Mouse (Mus musculus) urinary bladder, adult 18-20 months (tissue): ENCODE data around the gene Rara.
"Not testable (repeated sequence)": the region's sequence is repeated elsewhere in the genome, so short reads cannot be mapped to it uniquely, and the experiment has no call there.

ENCODE experiments used
- DNase-seq, 2 experiments: peaks; one replicate each; pipeline ENCODE4 v3.0.0; 2022; ENCODE audit warnings: low spot score in 2 of 2, mixed read lengths in 2 of 2

Gene Rara

DNA sequence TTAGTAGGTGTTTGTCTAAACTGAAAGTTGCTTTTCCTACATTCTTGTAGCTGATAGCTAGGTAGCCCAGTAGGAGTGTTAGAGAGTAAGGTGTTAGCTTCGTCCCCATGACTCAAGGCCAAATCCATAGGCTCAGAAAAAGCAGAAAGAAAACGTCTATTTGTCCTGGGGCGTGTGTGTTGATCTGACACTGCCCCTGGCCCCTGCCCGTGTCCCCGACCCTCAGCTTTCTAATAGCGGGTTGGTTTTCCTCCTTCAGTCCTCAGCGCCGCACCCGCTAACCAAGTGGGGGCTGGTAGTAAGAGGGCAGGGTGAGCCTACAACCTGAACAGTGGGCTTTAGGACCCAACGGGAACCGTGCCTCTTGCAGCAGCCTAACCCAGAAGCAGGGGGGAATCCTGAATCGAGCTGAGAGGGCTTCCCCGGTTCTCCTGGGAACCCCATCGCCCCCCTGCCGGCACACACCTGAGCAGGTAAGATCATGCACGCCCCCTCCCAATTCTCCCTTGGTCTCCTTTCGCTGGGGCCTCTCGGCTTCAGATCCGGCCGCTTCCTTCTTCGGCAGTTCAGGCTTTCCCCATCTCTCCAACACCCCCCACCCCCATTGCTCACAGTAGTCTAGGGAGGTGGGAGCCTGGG lies at the start of gene Rara:
Gene Rara, plus strand, starts transcription at position 381 of the 639 bp plus-strand sequence.
- no peak for DNase-seq

DNA sequence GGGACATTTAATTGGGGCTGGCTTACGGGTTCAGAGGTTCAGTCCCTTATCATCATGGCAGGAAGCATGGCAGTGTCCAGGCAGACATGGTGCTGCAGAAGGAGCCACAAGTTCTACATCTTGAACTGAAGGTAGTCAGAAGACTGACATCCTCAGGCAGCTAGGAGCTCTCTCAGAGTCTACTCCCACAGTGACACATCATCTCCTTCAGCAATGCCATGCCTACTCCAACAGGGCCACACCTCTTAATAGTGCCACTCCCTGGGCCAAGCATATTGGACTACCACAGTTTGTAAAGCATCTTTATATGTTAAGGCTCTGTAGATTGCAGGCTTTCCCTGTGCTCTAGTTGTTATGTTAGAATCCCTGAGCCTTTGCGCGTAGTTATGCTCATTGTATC lies 39.9 kb upstream of the Rara start:
- no peak for DNase-seq

DNA sequence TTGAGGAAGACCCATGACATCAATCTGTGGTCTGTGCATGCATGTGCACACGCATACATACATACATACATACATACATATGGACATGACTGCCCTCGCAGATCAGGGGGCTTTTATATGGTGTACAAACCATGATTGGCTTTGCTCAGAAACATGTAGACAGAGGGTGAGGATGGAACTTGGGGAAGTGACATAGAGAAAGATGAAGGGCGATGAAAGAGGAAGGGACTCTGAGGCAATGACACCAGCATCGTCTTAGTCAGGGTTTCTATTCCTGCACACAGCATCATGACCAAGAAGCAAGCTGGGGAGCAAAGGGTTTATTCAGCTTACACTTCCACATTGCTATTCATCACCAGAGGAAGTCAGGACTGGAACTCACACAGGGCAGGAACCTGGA lies 38.5 kb upstream of the Rara start:
- DNase-seq: no peak

DNA sequence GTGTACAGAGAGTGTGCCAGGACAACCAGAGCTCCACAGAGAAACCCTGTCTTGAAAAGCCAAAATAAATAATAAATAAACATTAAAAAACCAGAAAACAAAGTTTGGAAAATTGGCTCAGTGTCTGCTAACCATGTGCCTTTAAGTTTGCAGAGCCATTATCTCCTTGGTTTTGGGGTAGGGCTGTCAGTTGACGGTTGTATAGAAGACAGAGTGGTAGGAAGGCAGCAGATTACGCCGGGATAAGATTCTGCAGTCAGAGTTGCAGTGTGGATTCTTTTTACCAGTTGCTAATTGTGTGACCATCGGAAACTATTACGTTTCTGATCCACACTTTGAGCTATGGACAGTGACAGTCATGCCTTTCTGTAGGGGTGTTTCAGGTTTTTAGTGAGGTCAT lies 37.6 kb upstream of the Rara start:
- no peak for DNase-seq

DNA sequence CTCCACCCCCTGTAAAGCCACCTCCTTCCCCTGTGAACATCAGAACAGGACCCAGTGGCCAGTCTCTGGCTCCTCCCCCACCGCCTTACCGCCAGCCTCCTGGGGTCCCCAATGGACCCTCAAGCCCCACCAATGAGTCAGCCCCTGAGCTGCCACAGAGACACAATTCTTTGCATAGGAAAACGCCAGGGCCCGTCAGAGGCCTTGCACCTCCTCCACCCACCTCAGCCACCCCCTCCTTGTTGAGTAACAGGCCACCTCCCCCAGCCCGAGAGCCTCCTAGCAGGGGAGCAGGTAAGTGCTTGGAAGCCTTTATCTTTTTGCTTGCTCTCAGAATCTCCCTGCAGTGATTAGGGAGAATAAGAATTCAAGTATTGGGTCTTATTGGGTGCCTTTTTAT lies 35.2 kb upstream of the Rara start:
- DNase-seq: no peak

DNA sequence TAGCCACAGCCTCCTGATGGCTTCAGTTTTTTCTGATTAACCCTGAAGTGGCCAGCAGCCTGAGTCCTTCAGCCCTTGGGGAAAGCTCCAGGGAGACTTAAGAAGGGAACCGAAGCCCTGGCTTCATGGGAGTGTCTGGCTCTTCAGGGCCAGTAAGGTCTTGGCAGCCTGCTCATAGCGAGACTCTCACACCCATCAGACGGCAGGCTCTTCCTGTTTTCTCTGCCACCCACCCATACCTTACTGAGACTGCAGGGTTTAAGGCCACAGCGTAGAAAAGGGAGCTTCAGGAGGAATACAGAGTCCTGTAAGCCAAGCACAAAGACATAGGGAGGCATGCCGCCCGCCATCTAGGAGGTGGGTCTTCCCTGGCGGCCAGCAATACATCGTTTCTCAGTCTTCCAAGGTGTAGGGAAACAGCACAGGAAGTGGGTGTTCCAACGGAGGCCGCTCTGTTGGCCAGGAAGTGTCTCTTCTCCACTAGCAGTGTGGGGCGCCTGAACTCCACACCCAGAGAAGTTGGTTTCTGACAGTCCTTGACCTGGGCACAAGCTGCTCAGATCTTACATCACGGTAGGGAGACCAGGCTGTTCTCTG lies 27.0 kb upstream of the Rara start:
- DNase-seq: no peak

DNA sequence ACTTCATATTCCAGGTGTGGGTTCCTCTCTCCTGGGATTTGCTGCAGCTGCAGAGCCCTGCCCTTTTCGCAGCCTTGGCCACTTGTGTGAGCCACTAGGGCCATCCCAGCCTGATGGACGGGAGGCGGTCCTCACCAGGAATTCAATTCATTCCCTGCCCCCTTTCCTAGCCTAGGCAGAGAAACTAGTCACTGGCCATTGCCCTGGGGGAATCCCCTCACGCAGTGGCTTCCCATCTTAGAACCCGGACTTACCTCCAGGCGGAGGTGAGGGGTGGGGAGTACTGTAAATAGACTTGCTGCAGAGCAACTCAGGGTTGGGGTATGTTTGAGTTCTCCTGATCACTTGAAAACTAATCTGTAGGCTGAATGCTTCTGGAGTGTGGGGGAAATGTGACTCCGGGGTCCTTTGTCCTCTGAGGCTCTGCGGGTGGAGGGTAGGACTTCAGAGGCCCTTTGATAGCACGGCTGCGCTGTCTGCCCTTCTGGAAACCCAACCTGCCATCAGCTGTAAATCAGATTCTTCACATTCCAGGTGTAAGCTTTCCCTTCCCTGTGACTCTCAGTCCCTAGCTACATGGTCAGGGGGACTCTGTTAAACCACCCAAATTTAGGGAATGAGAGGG lies 24.9 kb upstream of the Rara start:
- no peak for DNase-seq

DNA sequence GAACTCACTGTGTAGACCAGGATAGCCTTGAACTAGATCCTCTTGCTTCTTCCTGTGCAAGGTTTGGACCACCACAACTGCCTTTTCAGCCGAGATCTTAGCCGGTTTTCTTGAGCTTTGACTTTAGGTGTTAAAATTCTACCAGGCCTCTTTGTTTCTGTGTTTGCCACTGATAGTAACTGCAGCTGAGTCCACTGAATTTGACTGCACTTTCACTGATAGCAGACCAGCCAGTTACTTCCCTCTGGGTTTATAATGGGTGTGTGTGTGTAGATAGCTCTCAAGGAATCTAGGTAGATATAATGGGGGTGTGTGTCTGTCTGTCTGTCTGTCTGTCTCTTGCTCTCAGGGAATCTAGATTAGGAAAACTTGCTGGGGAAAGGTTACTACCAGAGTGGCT lies 23.0 kb upstream of the Rara start:
- DNase-seq: no peak

DNA sequence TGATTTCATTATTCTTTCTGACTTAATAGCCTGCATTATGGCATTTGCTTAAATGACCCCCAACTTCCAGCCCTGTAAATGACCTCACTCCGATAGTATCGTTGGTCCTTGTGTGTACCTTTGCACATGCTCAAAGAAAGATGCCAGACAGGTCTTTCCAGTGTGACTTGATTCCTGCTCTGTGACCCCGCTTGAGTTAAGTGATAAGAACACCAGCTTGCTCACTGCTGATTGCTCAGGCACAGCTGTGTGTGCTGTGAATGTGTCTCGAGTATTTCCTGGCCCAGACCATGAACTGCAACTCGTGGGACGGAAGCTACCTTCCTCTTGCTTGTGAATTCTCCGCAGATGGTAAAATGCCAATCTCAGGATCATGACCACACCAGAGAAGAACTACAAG lies 22.6 kb upstream of the Rara start:
- DNase-seq: peak in 1 of 2 experiments; percentile 65

DNA sequence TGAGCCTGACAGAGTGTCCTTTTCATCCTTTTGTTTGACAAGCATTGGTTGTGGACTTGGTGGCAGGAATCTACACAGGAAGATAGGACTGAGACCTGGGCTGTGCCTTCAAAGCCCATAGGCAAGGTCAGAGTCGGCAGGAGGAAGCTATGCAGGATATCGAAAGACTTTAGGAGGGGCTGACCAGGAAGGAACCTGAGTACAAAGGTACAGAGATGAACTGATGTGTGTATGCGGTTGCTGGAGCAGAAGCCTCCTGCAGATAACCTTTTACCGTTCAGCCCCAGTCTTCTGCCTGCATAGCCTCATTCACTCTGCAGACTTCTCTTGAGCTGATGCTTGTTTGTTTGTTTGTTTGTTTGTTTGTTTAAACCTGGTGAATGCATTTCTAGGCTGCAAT lies 22.0 kb upstream of the Rara start:
- no peak for DNase-seq

DNA sequence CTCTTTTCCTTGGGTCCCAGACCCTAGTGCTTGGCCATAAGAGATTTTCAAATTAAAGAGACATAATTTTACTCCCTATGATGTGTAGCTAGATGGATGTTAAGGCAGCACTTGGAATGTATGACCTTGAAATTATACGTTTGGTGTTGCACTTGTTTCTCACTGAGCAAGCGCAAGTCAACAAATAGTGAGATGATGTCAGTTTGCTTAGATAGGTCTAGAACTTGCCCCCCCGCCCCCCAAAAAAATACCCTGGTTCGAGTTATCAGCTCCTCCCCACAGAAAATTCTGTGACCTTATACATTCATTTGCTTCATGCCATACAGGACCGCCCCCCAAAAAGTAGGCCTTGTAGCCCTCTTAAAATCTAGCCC lies 20.6 kb upstream of the Rara start:
- no peak for DNase-seq

DNA sequence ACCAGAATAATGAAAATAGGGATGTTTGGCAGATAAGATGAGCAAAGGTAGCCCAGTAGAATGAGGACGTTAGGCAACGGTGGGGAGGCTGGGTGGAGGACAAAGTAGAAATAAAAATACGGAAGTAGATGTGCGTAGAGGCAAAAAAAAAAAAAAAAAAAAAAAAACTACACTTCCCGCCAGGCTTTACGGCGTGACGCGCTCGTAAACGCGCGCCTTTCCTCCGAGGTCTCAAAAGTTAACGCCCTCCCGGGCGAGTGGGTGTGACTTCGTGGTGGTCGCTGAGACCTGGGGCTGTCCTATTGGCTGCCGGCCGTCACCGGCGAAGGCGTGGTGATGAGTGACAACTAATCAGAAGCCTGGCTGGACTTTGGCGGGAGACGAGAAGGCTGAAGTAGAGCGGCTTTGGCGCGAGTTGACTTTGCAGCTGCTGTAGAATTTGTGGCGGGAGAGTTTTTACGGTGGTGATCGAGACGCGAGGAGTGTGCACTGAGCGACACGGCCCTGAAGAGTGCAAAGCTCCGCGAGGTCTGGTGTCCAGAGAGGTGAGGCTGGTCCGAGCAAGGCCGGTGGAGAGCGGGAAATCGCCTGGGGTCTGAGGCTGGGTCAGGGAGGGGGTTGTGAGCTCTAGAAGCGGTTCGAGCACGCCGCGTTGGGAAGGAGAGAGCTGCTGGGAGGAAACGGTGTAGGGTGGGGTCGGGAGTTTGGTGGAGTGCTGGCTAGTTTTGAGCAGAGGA lies 20.0 kb upstream of the Rara start, which contains the start of gene Cdc6:
Gene Cdc6, plus strand, starts transcription at position 365 of the 737 bp plus-strand sequence.
- peak; percentile 84 to 96 for DNase-seq

DNA sequence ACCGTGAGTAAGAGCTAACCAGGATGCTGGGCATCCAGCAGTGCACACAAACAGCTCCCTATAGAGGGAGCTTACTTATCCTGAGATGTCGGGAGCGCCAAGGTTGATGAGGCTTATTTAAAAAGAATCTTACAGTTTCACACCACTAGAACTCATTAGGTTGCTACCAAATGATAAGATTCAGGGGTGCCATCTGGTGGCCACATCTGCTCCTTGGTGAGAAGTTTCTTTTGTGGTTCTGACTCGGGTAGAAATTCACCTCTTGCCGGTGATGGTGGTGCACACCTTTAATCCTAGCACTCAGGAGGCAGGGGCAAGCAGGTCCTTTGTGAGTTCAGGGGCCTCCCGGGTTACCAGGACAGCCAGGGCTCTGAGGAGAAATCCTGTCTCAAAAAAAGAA lies 18.0 kb upstream of the Rara start:
- no peak for DNase-seq

DNA sequence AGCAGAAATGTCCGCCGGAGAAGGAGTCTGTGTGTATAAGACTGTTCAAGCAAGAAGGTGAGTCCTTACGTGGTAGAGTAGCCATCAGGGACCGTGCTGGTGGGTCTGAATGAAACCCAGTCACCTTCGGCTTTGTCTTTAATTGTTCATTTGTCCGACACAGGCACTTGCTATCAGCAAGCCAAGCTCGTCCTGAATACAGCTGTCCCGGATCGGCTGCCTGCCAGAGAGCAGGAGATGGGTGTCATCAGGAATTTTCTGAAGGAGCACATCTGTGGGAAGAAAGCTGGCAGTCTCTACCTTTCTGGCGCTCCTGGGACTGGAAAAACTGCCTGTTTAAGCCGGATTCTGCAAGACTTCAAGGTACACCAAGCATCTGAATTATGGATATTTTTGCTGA lies 17.2 kb upstream of the Rara start:
- no peak for DNase-seq

DNA sequence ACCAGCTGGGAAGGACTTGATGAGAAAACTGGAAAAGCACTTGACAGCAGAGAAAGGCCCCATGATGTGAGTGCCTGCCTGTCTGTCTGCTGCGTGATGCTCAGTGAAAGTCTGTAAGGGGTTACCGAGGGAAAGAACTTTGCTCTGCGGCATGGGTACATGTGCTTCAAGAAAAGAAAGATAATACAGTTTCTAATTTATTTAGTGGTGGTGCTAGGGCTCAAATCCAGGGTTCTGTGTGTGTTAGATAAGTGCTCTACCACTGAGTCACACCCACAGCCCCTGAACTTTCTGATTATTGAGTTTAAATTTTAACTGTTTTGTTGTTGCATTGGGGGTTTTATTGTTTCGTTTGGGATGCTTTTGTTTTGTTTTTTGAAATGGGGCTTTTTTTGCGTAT lies 16.1 kb upstream of the Rara start:
- no peak for DNase-seq

DNA sequence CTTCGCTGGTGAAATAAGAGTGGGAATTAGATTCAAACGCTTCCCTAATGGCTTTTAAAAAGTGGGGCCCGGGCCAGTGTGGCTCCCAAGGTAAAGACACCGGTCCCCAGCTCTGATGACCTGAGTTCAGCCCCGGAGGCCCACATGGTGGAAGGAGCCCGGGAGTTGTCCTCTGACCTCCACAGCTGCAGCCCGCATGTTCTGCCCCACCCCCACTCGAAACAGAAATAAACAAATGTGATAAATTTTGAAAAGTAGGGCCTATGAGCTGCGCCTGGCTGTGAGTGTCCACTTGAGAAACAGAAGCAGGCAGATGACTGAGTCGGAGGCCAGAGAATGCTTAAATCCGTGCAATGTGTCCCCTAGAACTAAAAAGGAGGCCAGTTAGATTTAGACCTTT lies 13.4 kb upstream of the Rara start:
- no peak for DNase-seq

DNA sequence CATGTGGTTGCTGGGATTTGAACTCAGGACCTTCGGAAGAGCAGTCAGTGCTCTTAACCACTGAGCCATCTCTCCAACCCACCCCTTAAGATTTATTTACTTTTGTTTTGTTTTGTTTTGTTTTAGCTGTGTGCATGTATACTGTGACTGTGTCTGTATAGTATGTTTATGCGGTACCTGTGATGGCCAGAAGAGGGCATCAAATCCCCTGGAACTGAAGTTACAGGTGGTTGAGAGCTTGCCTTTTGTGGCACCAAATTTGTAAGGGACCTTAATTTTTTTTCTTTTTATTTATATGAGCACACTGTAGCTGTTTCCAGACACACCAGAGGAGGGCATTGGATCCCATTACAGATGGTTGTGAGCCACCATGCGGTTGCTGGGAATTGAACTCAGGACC lies 11.2 kb upstream of the Rara start:
- not testable (repeated sequence) for DNase-seq

DNA sequence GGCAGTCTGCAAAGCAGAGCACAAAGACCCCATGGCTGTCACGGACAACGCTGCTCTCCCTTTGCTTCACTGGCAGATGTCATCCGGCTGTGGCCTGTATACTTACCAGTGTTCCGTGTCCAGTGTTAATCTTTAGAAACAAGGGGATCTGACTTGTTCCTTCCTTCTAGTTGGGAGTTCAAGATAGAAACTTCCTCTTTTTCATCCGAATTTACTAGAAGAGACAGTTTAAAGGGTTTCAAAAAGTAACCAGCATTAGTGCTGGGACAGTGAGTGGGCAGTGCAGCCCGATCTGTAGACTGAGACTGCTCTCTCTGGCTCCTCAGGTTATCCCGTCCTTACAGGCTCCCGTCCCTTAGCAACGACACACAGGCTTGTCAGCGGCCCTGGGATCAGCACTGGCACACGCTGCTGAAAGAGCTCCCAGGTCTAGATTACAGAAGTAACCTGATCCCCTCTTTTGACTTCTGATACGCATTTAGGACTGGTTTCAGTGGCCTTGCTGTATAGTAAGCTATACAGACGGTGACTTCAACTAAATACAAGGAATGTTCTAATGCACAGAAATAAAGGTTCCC lies 10.1 kb upstream of the Rara start:
- no peak for DNase-seq

DNA sequence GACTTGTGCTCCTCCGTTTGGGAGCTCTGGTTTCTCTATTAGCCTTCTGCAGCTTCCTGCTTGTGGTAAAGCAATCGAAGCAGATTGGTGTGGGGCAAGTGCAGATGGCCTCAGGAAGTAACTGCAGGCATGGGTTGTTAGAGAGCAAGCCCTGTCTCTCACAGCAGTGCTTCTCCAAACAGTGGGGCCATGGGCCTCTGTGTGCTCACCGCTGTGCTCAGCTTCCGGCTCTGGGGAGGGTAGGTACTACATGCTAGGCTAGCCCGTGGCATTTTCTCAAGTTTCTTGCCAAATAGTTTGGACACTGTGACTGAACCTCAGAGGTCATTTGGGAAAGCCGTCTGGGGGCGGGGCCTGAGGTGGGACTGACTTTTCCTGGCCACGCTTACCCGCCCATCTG lies 9.4 kb upstream of the Rara start:
- no peak for DNase-seq

DNA sequence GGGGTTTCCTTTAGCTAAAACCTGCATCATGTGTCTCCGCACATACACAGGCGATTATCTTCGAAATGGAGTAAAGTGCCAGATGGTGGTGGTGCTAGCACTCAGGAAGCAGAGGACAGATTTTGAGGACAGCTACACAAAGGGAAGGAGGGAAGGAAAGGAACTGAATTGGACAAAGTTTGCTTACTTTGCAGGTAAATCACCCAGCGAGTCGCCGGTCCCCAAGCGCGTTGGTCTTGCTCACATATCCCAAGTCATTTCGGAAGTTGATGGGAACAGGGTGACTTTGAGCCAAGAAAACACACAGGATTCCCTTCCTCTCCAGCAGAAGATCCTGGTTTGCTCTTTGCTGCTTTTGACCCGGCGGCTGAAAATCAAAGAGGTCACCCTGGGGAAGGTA lies 8.6 kb upstream of the Rara start:
- no peak for DNase-seq

DNA sequence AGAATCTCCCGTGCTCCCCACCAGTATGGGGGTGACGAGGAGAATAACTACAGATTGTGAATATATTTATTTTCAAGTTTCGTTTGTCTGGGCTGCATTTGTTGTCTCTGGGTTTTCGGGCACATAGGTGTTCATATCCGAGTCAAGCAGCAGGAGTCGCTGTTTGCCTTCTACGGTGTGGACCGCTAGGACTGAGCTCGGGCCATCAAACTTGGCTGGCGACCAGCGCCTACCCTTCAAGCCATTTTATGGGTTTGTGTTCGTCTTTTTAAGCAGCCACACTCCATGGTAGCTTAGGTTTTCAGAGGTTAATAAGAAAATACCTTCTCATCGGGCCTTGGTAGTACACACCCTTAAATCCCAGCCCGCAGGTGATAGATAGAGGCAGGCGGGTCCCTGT lies 5.8 kb upstream of the Rara start:
- DNase-seq: not testable (repeated sequence)

DNA sequence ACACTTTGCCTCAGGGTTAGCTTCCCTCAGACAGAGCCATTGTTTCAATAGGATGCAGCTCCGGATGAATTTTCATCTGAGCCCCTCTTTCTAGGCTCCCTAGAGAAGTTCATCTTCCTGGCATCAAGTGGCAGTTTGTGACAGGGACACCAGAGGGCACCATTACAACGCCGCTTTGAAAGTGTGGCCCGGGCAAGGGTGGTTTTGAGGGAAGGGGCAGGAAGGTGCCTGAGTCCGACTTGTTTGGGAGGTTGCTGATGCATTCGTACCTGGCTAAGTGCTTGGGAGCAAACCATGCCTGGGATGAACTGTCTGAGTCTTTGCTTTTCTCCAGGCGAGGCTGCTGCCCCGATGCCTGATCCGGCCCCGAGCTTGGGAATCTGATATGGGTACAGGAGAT lies 5.3 kb upstream of the Rara start:
- not testable (repeated sequence) for DNase-seq
